Comparison of ENCODE assay signal across 11 mouse cellular contexts in genomic region chr7:16274922-16275890, GRCm38 (mm10). TPM values are rescaled to one million over a fixed set of nuclear protein-coding genes. Genes with fewer than 3 reads are reported as not detected.
A peak's percentile ranks its signal among the peaks of the same experiment; 100 is the strongest.
DNase-seq lines count a peak whose midpoint lies in the region; ATAC-seq and TF ChIP-seq lines count a peak whose summit lies in the region.
"Had no signal": no experiment of that assay in that cellular context is flagged by ENCODE, and none has a peak within 500 bp of the region (broad histone marks: within the 10 kb centered on the region; RNA-seq: fewer than 3 reads in every experiment).

No protein-coding gene starts in this region.

- no peak for ATAC-seq in megakaryocyte, adult 5-6 weeks (ENCODE audit: poor library complexity, severe bottlenecking)
- no peak for ATAC-seq in intestine, postnatal 0 days
- no peak for ATAC-seq in stomach, embryonic 16.5 days (ENCODE audit: insufficient read depth, low FRiP score)

- H3K9ac ChIP-seq in intestine, postnatal 0 days (ENCODE audit: low read depth, low read length): peak overlapping the region; percentile 22
- H3K9ac ChIP-seq in stomach, embryonic 16.5 days (ENCODE audit: low read length): peak overlapping the region; percentile 87

- H3K4me3 ChIP-seq in megakaryocyte, embryonic 14.5 days (replicated peaks): peak overlapping the region; percentile 99
- 0 out of 2 replicates have a peak overlapping the region, but pooled peaks have one; percentile 61 for H3K4me3 ChIP-seq in intestine, postnatal 0 days (ENCODE audit: low read depth, low read length)
- no peak overlapping the region for H3K4me3 ChIP-seq in stomach, embryonic 16.5 days (replicated peaks; ENCODE audit: low read length)

- no peaks in the 10 kb centered on the region for H3K27me3 ChIP-seq in megakaryocyte, embryonic 14.5 days (replicated peaks)
- H3K27me3 ChIP-seq in intestine, postnatal 0 days (replicated peaks; ENCODE audit: control insufficient read depth, insufficient read depth, low read length): no peaks in the 10 kb centered on the region
- H3K27me3 ChIP-seq in stomach, embryonic 16.5 days (ENCODE audit: control insufficient read depth, insufficient read depth, low read length): no peaks in the 10 kb centered on the region

- peak overlapping the region; percentile 94; the same call in 1 of the 2 replicates for H3K4me2 ChIP-seq in intestine, postnatal 0 days (replicated peaks; ENCODE audit: low read depth)
- peak overlapping the region; percentile 94 for H3K4me2 ChIP-seq in stomach, embryonic 16.5 days (ENCODE audit: low read depth, low read length)

- H3K4me1 ChIP-seq in megakaryocyte, embryonic 14.5 days: peaks cover 68% of the 10 kb centered on the region
- peaks cover 7% of the 10 kb centered on the region for H3K4me1 ChIP-seq in intestine, postnatal 0 days (replicated peaks; ENCODE audit: control insufficient read depth, insufficient read depth, low read length)
- peaks cover 36% of the 10 kb centered on the region for H3K4me1 ChIP-seq in stomach, embryonic 16.5 days (ENCODE audit: control insufficient read depth, insufficient read depth, low read length)

- no peaks in the 10 kb centered on the region for H3K9me3 ChIP-seq in megakaryocyte, embryonic 14.5 days
- H3K9me3 ChIP-seq in intestine, postnatal 0 days (ENCODE audit: control insufficient read depth): no peaks in the 10 kb centered on the region
- H3K9me3 ChIP-seq in stomach, embryonic 16.5 days (replicated peaks; ENCODE audit: control insufficient read depth, low read length): no peaks in the 10 kb centered on the region

- TF ChIP-seq CTCF in intestine, postnatal 0 days (IDR thresholded peaks at IDR 0.05; ENCODE audit: low read depth): no peak

- peaks cover 69% of the 10 kb centered on the region for H3K36me3 ChIP-seq in megakaryocyte, embryonic 14.5 days (replicated peaks; ENCODE audit: low read length)
- H3K36me3 ChIP-seq in intestine, postnatal 0 days (ENCODE audit: control insufficient read depth, insufficient read depth): peaks cover 43% of the 10 kb centered on the region
- peaks cover 17% of the 10 kb centered on the region; the same call in 1 of the 2 replicates for H3K36me3 ChIP-seq in stomach, embryonic 16.5 days (ENCODE audit: control insufficient read depth, insufficient read depth, low read length)

- 63% methylated on average over 10 of the region's 10 CpGs for WGBS in intestine, postnatal 0 days
- 75% methylated on average over 10 of the region's 10 CpGs for WGBS in stomach, embryonic 16.5 days

- peak overlapping the region; percentile 23; the same call in 1 of the 2 replicates for H3K27ac ChIP-seq in intestine, postnatal 0 days (ENCODE audit: low read depth, low read length)
- peak overlapping the region; percentile 67 for H3K27ac ChIP-seq in stomach, embryonic 16.5 days (ENCODE audit: low read length)

- peak; percentile 61 for DNase-seq in cerebellum, adult 9-11 months
- DNase-seq in cerebellum, adult 18-20 months: no peak
- no peak for DNase-seq in thymus, adult 18-20 months
- no peak for DNase-seq in thymus, postnatal 10 days (ENCODE audit: low spot score in 2 of 2)
- DNase-seq: kidney, adult 11 months had no signal

RNA-seq across cellular contexts. Expression of gene Inafm1, which starts 1.8 kb away (rescaled TPM):
- polyA plus RNA-seq in megakaryocyte, embryonic 14.5 days (2012; ENCODE audit: insufficient read depth, low replicate concordance): 53.8 and 168 TPM in 2 replicates
- total RNA-seq in megakaryocyte, adult 5-6 weeks (2015): 7.3 and 8.7 TPM in 2 replicates
- 3.7 and 5.4 TPM in 2 replicates for total RNA-seq in megakaryocyte, adult 5-6 weeks (2017)
- 24.1 and 24.8 TPM in 2 replicates for polyA plus RNA-seq in intestine, postnatal 0 days (2015; fragmentation: Nextera tagmentation; extraction: Ambion mirVana)
- 11.8 and 12.8 TPM in 2 replicates for polyA plus RNA-seq in stomach, embryonic 16.5 days (2015; fragmentation: Nextera tagmentation; extraction: Ambion mirVana)

RNA-seq across cellular contexts. Expression of gene Ccdc9, which starts 11.4 kb away (rescaled TPM):
- 27.8 and 101 TPM in 2 replicates for polyA plus RNA-seq in megakaryocyte, embryonic 14.5 days (2012; ENCODE audit: insufficient read depth, low replicate concordance)
- 26.0 and 30.3 TPM in 2 replicates for total RNA-seq in megakaryocyte, adult 5-6 weeks (2015)
- total RNA-seq in megakaryocyte, adult 5-6 weeks (2017): 117 and 121 TPM in 2 replicates
- polyA plus RNA-seq in intestine, postnatal 0 days (2015; fragmentation: Nextera tagmentation; extraction: Ambion mirVana): 14.2 and 14.8 TPM in 2 replicates
- 16.7 and 18.8 TPM in 2 replicates for polyA plus RNA-seq in stomach, embryonic 16.5 days (2015; fragmentation: Nextera tagmentation; extraction: Ambion mirVana)

RNA-seq across cellular contexts. Expression of gene C5ar1, which starts 15.9 kb away (rescaled TPM):
- 2.0 and 6.6 TPM in 2 replicates for polyA plus RNA-seq in megakaryocyte, embryonic 14.5 days (2012; ENCODE audit: insufficient read depth, low replicate concordance)
- 49.8 TPM in 2 replicates for total RNA-seq in megakaryocyte, adult 5-6 weeks (2015)
- total RNA-seq in megakaryocyte, adult 5-6 weeks (2017): 13.6 and 22.2 TPM in 2 replicates
- 2.1 TPM in 2 replicates for polyA plus RNA-seq in intestine, postnatal 0 days (2015; fragmentation: Nextera tagmentation; extraction: Ambion mirVana)
- 4.6 and 4.8 TPM in 2 replicates for polyA plus RNA-seq in stomach, embryonic 16.5 days (2015; fragmentation: Nextera tagmentation; extraction: Ambion mirVana)

RNA-seq across cellular contexts. Expression of gene C5ar2, which starts 31.3 kb away (rescaled TPM):
- polyA plus RNA-seq in megakaryocyte, embryonic 14.5 days (2012; ENCODE audit: insufficient read depth, low replicate concordance): 0.04 TPM in 1 of 2 replicates, not detected in the other
- total RNA-seq in megakaryocyte, adult 5-6 weeks (2015): 5.7 and 7.4 TPM in 2 replicates
- total RNA-seq in megakaryocyte, adult 5-6 weeks (2017): 6.9 and 10.7 TPM in 2 replicates
- 0.16 and 0.26 TPM in 2 replicates for polyA plus RNA-seq in intestine, postnatal 0 days (2015; fragmentation: Nextera tagmentation; extraction: Ambion mirVana)
- 0.21 and 0.30 TPM in 2 replicates for polyA plus RNA-seq in stomach, embryonic 16.5 days (2015; fragmentation: Nextera tagmentation; extraction: Ambion mirVana)
- polyA plus RNA-seq: C2C12; neural tube, embryonic 11.5 days had no signal

RNA-seq across cellular contexts. Expression of gene Bbc3, which starts 33.0 kb away (rescaled TPM):
- 1,043 and 5,254 TPM in 2 replicates for polyA plus RNA-seq in megakaryocyte, embryonic 14.5 days (2012; ENCODE audit: insufficient read depth, low replicate concordance)
- 1.5 and 3.3 TPM in 2 replicates for total RNA-seq in megakaryocyte, adult 5-6 weeks (2015)
- total RNA-seq in megakaryocyte, adult 5-6 weeks (2017): 1.1 and 3.0 TPM in 2 replicates
- polyA plus RNA-seq in intestine, postnatal 0 days (2015; fragmentation: Nextera tagmentation; extraction: Ambion mirVana): 6.6 and 7.0 TPM in 2 replicates
- 3.7 and 4.1 TPM in 2 replicates for polyA plus RNA-seq in stomach, embryonic 16.5 days (2015; fragmentation: Nextera tagmentation; extraction: Ambion mirVana)
